Comparison of ENCODE assay signal across 8 mouse cellular contexts in genomic region chr2:104849276-104849990, GRCm38 (mm10). TPM values are rescaled to one million over a fixed set of nuclear protein-coding genes. Genes with fewer than 3 reads are reported as not detected.
DNase-seq lines count a peak whose midpoint lies in the region; ATAC-seq and TF ChIP-seq lines count a peak whose summit lies in the region.

Prrg4 (minus strand) TSS chr2:104849876.

- peak within 1 kb of the TSS; percentile 55 for H3K9ac ChIP-seq in forebrain, embryonic 11.5 days (ENCODE audit: low read length)
- H3K9ac ChIP-seq in heart, postnatal 0 days (replicated peaks; ENCODE audit: low read depth, low read length), result peak within 1 kb of the TSS; percentile 44; the same call in 1 of the 2 replicates
- H3K9ac ChIP-seq in lung, embryonic 14.5 days, result peak within 1 kb of the TSS; percentile 50

- peak; percentile 74 for ATAC-seq in forebrain, embryonic 11.5 days (replicated peaks; ENCODE audit: low FRiP score)
- ATAC-seq in heart, postnatal 0 days (ENCODE audit: insufficient read depth, low read depth), result peak; percentile 85
- peak; percentile 89 for ATAC-seq in lung, embryonic 14.5 days (ENCODE audit: insufficient read depth)
- ATAC-seq in neutrophil, adult 5-6 weeks (ENCODE audit: extremely low read depth, insufficient number of reproducible peaks, low FRiP score, poor library complexity, severe bottlenecking), result peak; percentile 52

- peaks cover 28% of the 10 kb centered on the region for H3K79me2 ChIP-seq in C2C12 (ENCODE audit: control insufficient read depth, insufficient read depth)

- H3K27ac ChIP-seq in bone marrow macrophage, adult 2 months (ENCODE audit: insufficient read depth, low read depth, low read length), result peak within 1 kb of the TSS; percentile 78
- no peak within 1 kb of the TSS for H3K27ac ChIP-seq in forebrain, embryonic 11.5 days (ENCODE audit: low read depth, low read length)
- no peak within 1 kb of the TSS for H3K27ac ChIP-seq in heart, postnatal 0 days (ENCODE audit: low read depth)
- no peak within 1 kb of the TSS for H3K27ac ChIP-seq in lung, embryonic 14.5 days (ENCODE audit: low read depth)

- H3K79me3 ChIP-seq in C2C12 (ENCODE audit: low read depth), result no peaks in the 10 kb centered on the region

- H3K4me1 ChIP-seq in bone marrow macrophage, adult 2 months (ENCODE audit: control insufficient read depth, insufficient read depth, low read length), result peaks cover 3% of the 10 kb centered on the region; the same call in 1 of the 2 replicates
- H3K4me1 ChIP-seq in forebrain, embryonic 11.5 days (replicated peaks; ENCODE audit: control insufficient read depth, insufficient read depth, low read length), result 0 out of 2 replicates have a peak, but pooled peaks cover 3% of the 10 kb centered on the region
- H3K4me1 ChIP-seq in heart, postnatal 0 days (ENCODE audit: control insufficient read depth, insufficient read depth), result 0 out of 2 replicates have a peak, but pooled peaks cover 5% of the 10 kb centered on the region
- no peaks in the 10 kb centered on the region for H3K4me1 ChIP-seq in lung, embryonic 14.5 days (ENCODE audit: insufficient read depth)

- no peak for TF ChIP-seq EP300 in heart, postnatal 0 days (IDR thresholded peaks at IDR 0.05; ENCODE audit: low read depth)

- peak within 1 kb of the TSS; percentile 69 for H3ac ChIP-seq in C2C12 (ENCODE audit: control insufficient read depth, insufficient read length, low read depth)

- H3K36me3 ChIP-seq in C2C12 (ENCODE audit: control insufficient read depth, insufficient read depth), result peaks cover 8% of the 10 kb centered on the region
- H3K36me3 ChIP-seq in forebrain, embryonic 11.5 days (ENCODE audit: control insufficient read depth, insufficient read depth, low read length), result no peaks in the 10 kb centered on the region
- H3K36me3 ChIP-seq in heart, postnatal 0 days (replicated peaks; ENCODE audit: control insufficient read depth, insufficient read depth, low read length), result no peaks in the 10 kb centered on the region
- no peaks in the 10 kb centered on the region for H3K36me3 ChIP-seq in lung, embryonic 14.5 days (ENCODE audit: insufficient read depth)

- peak; percentile 75 for DNase-seq in forebrain, embryonic 11.5 days (ENCODE audit: low spot score)
- DNase-seq in heart, postnatal 0 days (ENCODE audit: low spot score), result peak; percentile 35
- DNase-seq in kidney, postnatal 25 days, result peak; percentile 86 to 94
- DNase-seq in lung, embryonic 14.5 days, result peak; percentile 77
- peak; percentile 83 for DNase-seq in testis, postnatal 10 days (ENCODE audit: low spot score)

- H3K4me3 ChIP-seq in C2C12 (ENCODE audit: insufficient read depth, poor library complexity, severe bottlenecking), result peak within 1 kb of the TSS; percentile 43
- H3K4me3 ChIP-seq in bone marrow macrophage, adult 2 months (ENCODE audit: insufficient read depth, low read length), result peak within 1 kb of the TSS; percentile 68
- peak within 1 kb of the TSS; percentile 50 for H3K4me3 ChIP-seq in forebrain, embryonic 11.5 days (ENCODE audit: low read depth, low read length)
- H3K4me3 ChIP-seq in heart, postnatal 0 days (ENCODE audit: low read depth, low read length), result peak within 1 kb of the TSS; percentile 52
- peak within 1 kb of the TSS; percentile 53 for H3K4me3 ChIP-seq in lung, embryonic 14.5 days (ENCODE audit: low read depth, low read length)

- TF ChIP-seq POLR2A in bone marrow macrophage, adult 2 months (IDR thresholded peaks at IDR 0.05; ENCODE audit: borderline replicate concordance, low read depth, low read length), result no peak

- WGBS in forebrain, embryonic 11.5 days, result under 1% methylated on average over 62 of the region's 62 CpGs
- under 1% methylated on average over 61 of the region's 62 CpGs for WGBS in heart, postnatal 0 days
- under 1% methylated on average over 62 of the region's 62 CpGs for WGBS in lung, embryonic 14.5 days

- H3K4me2 ChIP-seq in forebrain, embryonic 11.5 days (ENCODE audit: low read depth, low read length, severe bottlenecking), result peak within 1 kb of the TSS; percentile 98
- peak within 1 kb of the TSS; percentile 76 for H3K4me2 ChIP-seq in heart, postnatal 0 days (ENCODE audit: low read depth, low read length)
- peak within 1 kb of the TSS; percentile 92 for H3K4me2 ChIP-seq in lung, embryonic 14.5 days

- H3K27me3 ChIP-seq in C2C12 (ENCODE audit: control insufficient read depth, insufficient read depth, insufficient read length), result no peaks in the 10 kb centered on the region
- peaks cover 10% of the 10 kb centered on the region for H3K27me3 ChIP-seq in forebrain, embryonic 11.5 days (ENCODE audit: control insufficient read depth, insufficient read depth, low read length)
- H3K27me3 ChIP-seq in heart, postnatal 0 days (ENCODE audit: control insufficient read depth, insufficient read depth, low read length), result peaks cover 11% of the 10 kb centered on the region; the same call in 1 of the 2 replicates
- peaks cover 14% of the 10 kb centered on the region; the same call in 1 of the 2 replicates for H3K27me3 ChIP-seq in lung, embryonic 14.5 days (ENCODE audit: insufficient read depth, low read length)

- TF ChIP-seq CTCF in C2C12 (IDR thresholded peaks at IDR 0.05; ENCODE audit: control insufficient read depth, insufficient read depth, insufficient read length), result peak; percentile 54
- peak; percentile 50 for TF ChIP-seq CTCF in bone marrow macrophage, adult 2 months (IDR thresholded peaks at IDR 0.05; ENCODE audit: low read depth, low read length)
- peak; percentile 21 for TF ChIP-seq CTCF in heart, postnatal 0 days (IDR thresholded peaks at IDR 0.05; ENCODE audit: low read depth)
- peak; percentile 23; the same call in 1 of the 2 replicates for TF ChIP-seq CTCF in lung, embryonic 14.5 days (IDR thresholded peaks at IDR 0.05; ENCODE audit: low read depth)

- H3K9me3 ChIP-seq in forebrain, embryonic 11.5 days (ENCODE audit: control insufficient read depth, low read length), result no peaks in the 10 kb centered on the region
- H3K9me3 ChIP-seq in heart, postnatal 0 days (replicated peaks; ENCODE audit: control insufficient read depth, low read length), result no peaks in the 10 kb centered on the region
- no peaks in the 10 kb centered on the region for H3K9me3 ChIP-seq in lung, embryonic 14.5 days (ENCODE audit: low read depth, low read length)

TF ChIP-seq in C2C12, 6 proteins besides CTCF, POLR2A, EP300 and RAD21:
- TF ChIP-seq MYOG (IDR thresholded peaks at IDR 0.05; ENCODE audit: control insufficient read depth, extremely low read depth, insufficient read length) (no peak), CEBPB (IDR thresholded peaks at IDR 0.05; ENCODE audit: low read depth) (no peak), MAX (IDR thresholded peaks at IDR 0.05) (no peak), MYOD1 (IDR thresholded peaks at IDR 0.05; ENCODE audit: control insufficient read depth, insufficient read length, low read depth) (no peak), USF1 (IDR thresholded peaks at IDR 0.05; ENCODE audit: low read depth) (no peak), FOSL1 (IDR thresholded peaks at IDR 0.05; ENCODE audit: insufficient read depth, low read length, poor library complexity, severe bottlenecking) (no peak)

RNA-seq across cellular contexts. Expression of gene Prrg4, which starts in this region (rescaled TPM):
- 4.6 TPM for polyA plus RNA-seq in C2C12 (2012; fragmentation: generic; extraction: Trizol)
- polyA plus RNA-seq in bone marrow macrophage, adult 2 months (2012; ENCODE audit: insufficient read depth, insufficient read length, missing spikeins), result 0.47 and 0.84 TPM in 2 replicates
- polyA plus RNA-seq in forebrain, embryonic 11.5 days (2014; fragmentation: Nextera tagmentation; extraction: Ambion mirVana), result 0.48 and 1.1 TPM in 2 replicates
- 0.58 and 5.9 TPM in 2 replicates for total RNA-seq in heart, postnatal 0 days (2014; rRNA removed; ENCODE audit: low replicate concordance)
- 1.1 and 1.5 TPM in 2 replicates for polyA plus RNA-seq in heart, postnatal 0 days (2015; fragmentation: Nextera tagmentation; extraction: Ambion mirVana)
- polyA plus RNA-seq in lung, embryonic 14.5 days (2014; fragmentation: Nextera tagmentation; extraction: Ambion mirVana), result 2.3 and 3.9 TPM in 2 replicates
- 1.7 and 3.0 TPM in 2 replicates for total RNA-seq in neutrophil, adult 5-6 weeks (2017)

Comparison
In these comparisons a context has a peak if more than half of its experiments do, and no peak if none do; other contexts are left out.
1. DNase-seq: peak in every context shown above with its lines; median percentile 90 in kidney, postnatal 25 days; 83 in testis, postnatal 10 days; 77 in lung, embryonic 14.5 days; 75 in forebrain, embryonic 11.5 days; 35 in heart, postnatal 0 days.